Mouse (Mus musculus) stomach, embryonic 15.5 days (tissue): ENCODE measurements around the gene Ccdc106. TPM values are rescaled to one million over a fixed set of nuclear protein-coding genes. Genes with fewer than 3 reads are reported as not detected.

Source experiments
- ATAC-seq: fragments of 200-750 bp; cut with Nextera tagmentation; 2 replicates; pipeline ENCODE4 v1.8.0; 2017; ENCODE audit warnings: low read depth, moderate number of reproducible peaks, moderate TSS enrichment; ENCODE audit not compliant: insufficient read depth, low FRiP score
- H3K27ac ChIP-seq: fragments of 300-500 bp; sonication (generic); 2 replicates; pipeline ENCODE4 v1.5.1; 2015; ENCODE audit warnings: mild to moderate bottlenecking, inconsistent platforms
- H3K27me3 ChIP-seq: fragments of 300-500 bp; sonication (generic); replicated peaks from 2 replicates; pipeline ENCODE4 v1.6.1; 2015; ENCODE audit warnings: inconsistent platforms
- H3K36me3 ChIP-seq: fragments of 300-500 bp; sonication (generic); 2 replicates; pipeline ENCODE4 v1.6.1; 2015; ENCODE audit warnings: inconsistent platforms
- H3K4me1 ChIP-seq: fragments of 300-500 bp; sonication (generic); 2 replicates; pipeline ENCODE4 v1.6.1; 2015; ENCODE audit warnings: inconsistent platforms
- H3K4me2 ChIP-seq: fragments of 300-500 bp; sonication (generic); 2 replicates; pipeline ENCODE4 v1.6.1; 2015; ENCODE audit warnings: mild to moderate bottlenecking, inconsistent platforms
- H3K4me3 ChIP-seq: fragments of 300-500 bp; sonication (generic); replicated peaks from 2 replicates; pipeline ENCODE4 v1.5.1; 2015; ENCODE audit warnings: inconsistent platforms
- H3K9ac ChIP-seq: fragments of 300-500 bp; sonication (generic); 2 replicates; pipeline ENCODE4 v1.6.1; 2015; ENCODE audit warnings: inconsistent platforms
- H3K9me3 ChIP-seq: fragments of 300-500 bp; sonication (generic); 2 replicates; pipeline ENCODE4 v1.6.1; 2016; ENCODE audit warnings: inconsistent platforms
- WGBS: fragments of 180-500 bp; shearing (Covaris S2); methylation state at CpG from one replicate; pipeline ENCODE4 v1.1.7; 2015; 5-methylcytosine and 5-hydroxymethylcytosine counted together
- polyA plus RNA-seq: library from polyadenylated mRNA; unstranded; fragments of >200 nt; fragmentation: Nextera tagmentation; extraction: Ambion mirVana; gene quantifications from 2 replicates; pipeline ENCODE4 v1.2.1, GENCODE M21; 2015

The Ccdc106 gene
- polyA plus RNA-seq, 1 experiment from 2014 or later: 20.8 TPM

DNA sequence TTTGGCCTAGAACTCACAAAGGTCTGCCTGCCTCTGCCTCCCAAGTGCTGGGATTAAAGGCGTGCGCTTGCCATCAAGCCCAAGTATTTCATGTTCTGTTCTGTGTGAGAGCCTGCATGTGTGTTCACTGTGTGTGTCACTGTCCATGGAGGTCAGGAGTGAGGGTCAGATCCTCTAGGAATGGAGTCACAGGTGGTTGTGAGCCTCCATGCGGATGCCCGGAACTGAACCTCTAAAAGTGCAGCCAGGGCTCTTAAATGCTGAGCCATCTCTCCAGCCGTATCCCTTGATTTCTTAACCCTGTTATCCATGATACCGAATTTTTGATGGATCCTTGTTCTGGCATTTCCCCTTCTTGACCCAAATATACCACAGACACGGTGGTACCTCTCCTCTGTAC, 16.7 kb downstream of the Ccdc106 start:
- Histone ChIP-seq H3K27me3 (no peaks in the 10 kb centered on the region), H3K4me1 (no peaks in the 10 kb centered on the region), H3K27ac (no peak overlapping the region), H3K36me3 (peaks cover 42% of the 10 kb centered on the region), H3K9ac (no peak overlapping the region), H3K9me3 (peaks cover 2% of the 10 kb centered on the region; the same call in 1 of the 2 replicates), H3K4me2 (no peak overlapping the region), H3K4me3 (no peak overlapping the region)
- WGBS: 91% methylated on average over 7 of the region's 7 CpGs
- ATAC-seq: no peak

DNA sequence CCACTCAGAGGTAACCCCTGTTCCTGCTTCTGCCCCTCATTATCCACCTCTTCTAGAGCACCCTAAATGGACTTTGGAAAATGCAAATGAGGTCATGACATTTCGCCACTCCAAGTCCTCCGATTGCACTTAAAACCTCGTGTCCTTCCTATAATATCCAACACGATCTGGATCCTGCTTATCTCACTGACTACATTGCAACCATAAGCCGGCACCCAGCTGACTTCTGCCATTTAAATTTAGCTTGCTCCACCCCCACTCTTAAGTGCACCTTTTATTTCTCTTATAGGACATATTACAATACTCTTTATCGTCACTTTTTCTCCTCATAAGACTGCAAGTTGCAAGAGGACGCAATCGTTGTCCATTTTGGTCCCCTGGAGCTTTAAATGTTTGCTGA, 17.1 kb downstream of the Ccdc106 start:
- Histone ChIP-seq H3K27ac (peak overlapping the region; percentile 96), H3K9me3 (no peaks in the 10 kb centered on the region), H3K9ac (no peak overlapping the region), H3K4me3 (peak overlapping the region; percentile 65), H3K4me2 (peak overlapping the region; percentile 54), H3K27me3 (no peaks in the 10 kb centered on the region), H3K36me3 (peaks cover 38% of the 10 kb centered on the region), H3K4me1 (no peaks in the 10 kb centered on the region)
- no peak for ATAC-seq
- WGBS: 88% methylated on average over 8 of the region's 8 CpGs

DNA sequence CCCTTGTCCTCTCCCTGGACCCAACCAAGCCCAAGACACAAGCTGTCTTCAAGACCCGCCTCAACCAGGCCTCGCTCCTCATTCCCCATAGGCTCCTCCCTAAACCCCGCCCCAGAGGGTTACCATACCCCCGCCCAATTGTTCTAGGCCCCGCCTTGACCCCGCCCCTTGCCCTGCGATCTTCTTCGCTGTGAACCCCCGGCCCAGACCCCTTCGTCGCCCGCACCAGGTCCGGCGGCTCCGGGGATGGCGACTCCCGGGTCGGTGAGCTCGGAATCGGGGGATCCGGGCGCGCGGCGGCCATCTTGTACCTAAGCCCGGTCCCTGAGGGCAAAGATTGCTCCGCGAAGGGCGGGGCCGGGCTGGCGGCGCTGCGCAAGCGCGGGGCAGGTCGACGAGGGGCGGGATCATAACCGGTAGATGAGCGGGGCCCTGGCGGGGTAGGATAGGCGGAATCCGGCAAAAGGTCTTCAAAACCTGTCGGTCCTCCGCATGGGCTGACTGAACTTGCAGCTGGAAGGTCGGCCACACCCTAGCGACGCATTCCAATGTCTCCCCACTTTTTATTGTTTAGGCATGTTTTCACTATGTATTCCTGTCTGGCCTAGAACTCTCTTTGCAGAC, 17.9 kb downstream of the Ccdc106 start, which contains the start of gene Zfp784:
TSS of gene Zfp784 (minus strand) at position 338 of the 624 bp plus-strand sequence.
- WGBS: under 1% methylated on average over 48 of the region's 48 CpGs

DNA sequence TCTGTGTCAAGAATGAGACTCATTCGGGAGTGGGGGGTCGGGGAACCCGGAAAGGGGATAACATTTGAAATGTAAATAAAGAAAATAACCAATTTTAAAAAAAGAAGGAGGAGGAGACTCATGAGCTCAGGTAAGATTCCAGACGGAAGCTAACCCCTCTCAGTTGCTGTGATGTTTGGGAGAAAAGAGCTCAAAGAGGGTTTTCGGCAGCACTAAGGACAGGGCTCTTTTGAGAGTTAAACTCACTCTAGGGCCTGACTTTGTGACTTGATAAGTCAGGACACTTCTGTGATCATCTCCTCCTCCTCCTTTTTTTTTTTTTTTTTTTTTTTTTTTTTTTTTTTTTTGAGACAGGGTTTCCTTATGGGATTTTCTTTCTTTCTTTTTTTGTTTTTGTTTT, 18.6 kb downstream of the Ccdc106 start:
- Histone ChIP-seq H3K9ac (peak overlapping the region; percentile 58; the same call in 1 of the 2 replicates), H3K4me3 (peak overlapping the region; percentile 65), H3K36me3 (peaks cover 23% of the 10 kb centered on the region), H3K27me3 (no peaks in the 10 kb centered on the region), H3K27ac (peak overlapping the region; percentile 96), H3K9me3 (no peaks in the 10 kb centered on the region), H3K4me2 (peak overlapping the region; percentile 54), H3K4me1 (no peaks in the 10 kb centered on the region)
- WGBS: 15% methylated on average over 5 of the region's 5 CpGs
- no peak for ATAC-seq

More for the DNA sequence above, 17.9 kb downstream of the Ccdc106 start, which contains the start of gene Zfp784:
- Histone ChIP-seq H3K9ac (peak within 1 kb of the TSS; percentile 58), H3K9me3 (no peaks in the 10 kb centered on the region), H3K27me3 (no peaks in the 10 kb centered on the region), H3K4me2 (peak within 1 kb of the TSS; percentile 54), H3K4me3 (peak within 1 kb of the TSS; percentile 65), H3K27ac (peak within 1 kb of the TSS; percentile 96), H3K4me1 (no peaks in the 10 kb centered on the region), H3K36me3 (peaks cover 30% of the 10 kb centered on the region)
- ATAC-seq: peak; percentile 98

DNA sequence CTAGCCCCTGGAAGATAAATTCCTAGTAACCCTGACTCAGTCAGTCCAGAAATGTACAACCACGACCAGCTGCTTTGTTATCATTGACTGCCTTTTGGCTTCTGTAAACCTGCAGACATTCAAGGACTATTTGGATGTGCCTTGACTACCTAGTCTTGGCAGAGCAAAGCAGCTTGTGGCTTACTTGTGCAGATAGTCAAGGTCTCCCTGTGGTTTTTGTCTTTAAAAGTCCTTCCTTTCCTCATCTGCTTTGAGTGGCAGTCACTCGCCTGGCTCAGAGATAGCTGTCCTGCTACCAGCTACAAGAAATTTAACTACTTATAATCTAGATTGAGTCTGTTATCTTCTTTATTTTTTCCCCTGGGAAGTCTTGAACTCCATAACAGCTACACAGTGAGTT, 24.6 kb downstream of the Ccdc106 start:
- Histone ChIP-seq H3K27me3 (no peaks in the 10 kb centered on the region), H3K36me3 (no peaks in the 10 kb centered on the region), H3K4me3 (no peak overlapping the region), H3K27ac (no peak overlapping the region), H3K9me3 (no peaks in the 10 kb centered on the region), H3K4me1 (no peaks in the 10 kb centered on the region), H3K4me2 (no peak overlapping the region), H3K9ac (no peak overlapping the region)
- 67% methylated on average over 2 of the region's 2 CpGs for WGBS
- ATAC-seq: no peak

- Histone ChIP-seq H3K27ac (no peak overlapping the region), H3K36me3 (no peaks in the 10 kb centered on the region), H3K27me3 (no peaks in the 10 kb centered on the region), H3K4me3 (no peak overlapping the region), H3K4me1 (0 out of 2 replicates have a peak, but pooled peaks cover 6% of the 10 kb centered on the region), H3K9me3 (no peaks in the 10 kb centered on the region), H3K9ac (no peak overlapping the region), H3K4me2 (no peak overlapping the region)
- no peak for ATAC-seq
- WGBS: 74% methylated on average over 2 of the region's 2 CpGs
Measured at GRCm38 (mm10) chr7:5046112-5046511, 25.8 kb downstream of the Ccdc106 start.

- H3K4me1 ChIP-seq: 0 out of 2 replicates have a peak, but pooled peaks cover 6% of the 10 kb centered on the region
- peaks cover 6% of the 10 kb centered on the region for H3K27me3 ChIP-seq
- WGBS: 21% methylated on average over 2 of the region's 2 CpGs
- no peaks in the 10 kb centered on the region for H3K9me3 ChIP-seq
- no peak overlapping the region for H3K4me3 ChIP-seq
- H3K9ac ChIP-seq: no peak overlapping the region
- H3K36me3 ChIP-seq: no peaks in the 10 kb centered on the region
- H3K4me2 ChIP-seq: no peak overlapping the region
- no peak overlapping the region for H3K27ac ChIP-seq
- ATAC-seq: no peak
Measured at GRCm38 (mm10) chr7:5047313-5047712, 27.0 kb downstream of the Ccdc106 start.

DNA sequence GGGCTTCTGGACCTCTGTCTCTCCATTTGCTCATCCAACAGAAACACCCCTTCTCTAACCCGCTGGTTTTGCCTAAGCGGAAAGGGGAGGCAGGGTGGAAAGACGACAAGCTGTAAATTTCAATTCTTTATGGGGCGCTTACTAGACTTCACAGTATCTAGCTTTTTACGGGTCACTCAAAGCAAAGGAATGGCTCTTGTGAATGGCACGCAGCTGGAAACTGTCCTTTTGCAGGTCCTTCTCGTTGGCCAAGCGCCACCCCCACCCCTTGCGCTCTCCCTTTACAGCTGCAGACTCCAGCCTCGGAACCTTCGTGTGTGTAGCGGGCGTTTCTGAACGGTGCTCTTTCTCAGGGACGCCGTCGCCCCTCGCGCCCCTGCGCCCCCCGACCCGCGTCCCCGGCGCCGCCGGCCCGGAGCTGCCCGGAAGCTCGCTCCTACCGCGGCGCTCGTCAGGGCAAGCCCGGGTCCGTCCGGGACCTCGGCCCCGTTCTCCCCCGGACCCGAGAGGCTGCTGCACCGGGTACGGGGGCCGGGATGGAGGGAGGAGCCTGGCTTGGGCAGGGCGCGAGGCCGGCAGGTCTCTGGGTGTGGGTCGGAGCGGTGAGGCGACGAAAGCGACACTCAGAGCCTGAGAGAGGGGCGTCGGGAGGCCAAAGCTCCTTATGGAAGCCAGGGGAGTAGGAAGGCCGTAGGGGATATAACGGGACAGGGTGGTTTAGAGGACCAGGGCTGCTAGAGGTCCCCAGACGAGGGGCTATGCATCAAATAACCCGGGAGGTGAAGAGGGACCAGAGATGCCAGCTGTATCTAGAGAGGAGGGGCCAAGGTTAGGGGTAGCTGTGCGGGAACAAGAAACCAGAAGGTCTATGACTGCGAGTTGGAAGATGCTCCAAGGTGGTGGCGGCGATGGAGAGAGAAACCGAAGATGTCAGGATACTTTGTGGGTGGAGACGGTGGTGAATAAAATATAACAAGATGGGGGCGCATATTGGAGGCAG, 31.1 kb downstream of the Ccdc106 start, which contains the start of gene Zfp580:
TSS of gene Zfp580 (plus strand) at position 346 of the 1,000 bp plus-strand sequence.
- no peaks in the 10 kb centered on the region for H3K36me3 ChIP-seq
- ATAC-seq: peak; percentile 74; the same call in 1 of the 2 replicates
- H3K27me3 ChIP-seq: peaks cover 47% of the 10 kb centered on the region
- H3K27ac ChIP-seq: peak within 1 kb of the TSS; percentile 72; the same call in 1 of the 2 replicates
- H3K9me3 ChIP-seq: no peaks in the 10 kb centered on the region
- H3K4me1 ChIP-seq: peaks cover 23% of the 10 kb centered on the region
- H3K4me3 ChIP-seq: peak within 1 kb of the TSS; percentile 81
- H3K9ac ChIP-seq: peak within 1 kb of the TSS; percentile 7; the same call in 1 of the 2 replicates
- under 1% methylated on average over 65 of the region's 65 CpGs for WGBS
- peak within 1 kb of the TSS; percentile 80 for H3K4me2 ChIP-seq

- H3K27ac ChIP-seq: no peak overlapping the region
- peak overlapping the region; percentile 81 for H3K4me3 ChIP-seq
- H3K4me2 ChIP-seq: peak overlapping the region; percentile 80
- ATAC-seq: no peak
- 2% methylated on average over 12 of the region's 12 CpGs for WGBS
- no peaks in the 10 kb centered on the region for H3K36me3 ChIP-seq
- H3K27me3 ChIP-seq: peaks cover 56% of the 10 kb centered on the region
- H3K9ac ChIP-seq: peak overlapping the region; percentile 29; the same call in 1 of the 2 replicates
- no peaks in the 10 kb centered on the region for H3K9me3 ChIP-seq
- peaks cover 31% of the 10 kb centered on the region for H3K4me1 ChIP-seq
Measured at GRCm38 (mm10) chr7:5052438-5052837, 32.1 kb downstream of the Ccdc106 start.

- Histone ChIP-seq H3K4me1 (peaks cover 31% of the 10 kb centered on the region), H3K9me3 (no peaks in the 10 kb centered on the region), H3K27me3 (peaks cover 61% of the 10 kb centered on the region), H3K9ac (peak overlapping the region; percentile 29), H3K4me2 (peak overlapping the region; percentile 80), H3K27ac (no peak overlapping the region), H3K4me3 (peak overlapping the region; percentile 81), H3K36me3 (no peaks in the 10 kb centered on the region)
- 6% methylated on average over 45 of the region's 45 CpGs for WGBS
- ATAC-seq: no peak
Measured at GRCm38 (mm10) chr7:5052931-5053343, 32.6 kb downstream of the Ccdc106 start.

- Histone ChIP-seq H3K4me3 (peak overlapping the region; percentile 81), H3K9me3 (no peaks in the 10 kb centered on the region), H3K9ac (no peak overlapping the region), H3K36me3 (no peaks in the 10 kb centered on the region), H3K4me1 (peaks cover 31% of the 10 kb centered on the region), H3K27ac (no peak overlapping the region), H3K4me2 (peak overlapping the region; percentile 80), H3K27me3 (peaks cover 67% of the 10 kb centered on the region)
- WGBS: 10% methylated on average over 32 of the region's 32 CpGs
- no peak for ATAC-seq
Measured at GRCm38 (mm10) chr7:5053456-5054179, 33.3 kb downstream of the Ccdc106 start.
